Mouse (Mus musculus) lung, embryonic 14.5 days (tissue): ENCODE results near the gene a. TPM values are rescaled to one million over a fixed set of nuclear protein-coding genes. Genes with fewer than 3 reads are reported as not detected.
"Not testable (repeated sequence)": the region's sequence is repeated elsewhere in the genome, so short reads cannot be mapped to it uniquely, and the experiment has no call there.

ENCODE experiments used
- ATAC-seq: fragments of 200-750 bp; cut with Nextera tagmentation; 2 replicates; pipeline ENCODE4 v1.8.0; 2017; ENCODE audit warnings: mild to moderate bottlenecking, moderate TSS enrichment, moderate library complexity; ENCODE audit not compliant: insufficient read depth
- DNase-seq: peaks from one replicate; pipeline ENCODE4 v3.0.0-alpha.2; 2015
- H3K27ac ChIP-seq: fragments of 300-500 bp; sonication (generic); 2 replicates; pipeline ENCODE4 v1.5.1; 2014; ENCODE audit warnings: low read depth, mild to moderate bottlenecking, moderate library complexity
- H3K27me3 ChIP-seq: fragments of 300-500 bp; sonication (generic); 2 replicates; pipeline ENCODE4 v1.6.1; 2014; ENCODE audit warnings: low read length, control low read depth; ENCODE audit not compliant: insufficient read depth
- H3K36me3 ChIP-seq: fragments of 300-500 bp; sonication (generic); 2 replicates; pipeline ENCODE4 v1.6.1; 2014; ENCODE audit warnings: control low read depth; ENCODE audit not compliant: insufficient read depth
- H3K4me1 ChIP-seq: fragments of 300-500 bp; sonication (generic); 2 replicates; pipeline ENCODE4 v1.6.1; 2014; ENCODE audit warnings: antibody characterized with exemption, control low read depth; ENCODE audit not compliant: insufficient read depth
- H3K4me2 ChIP-seq: fragments of 300-500 bp; sonication (generic); 2 replicates; pipeline ENCODE4 v1.6.1; 2014; ENCODE audit warnings: mild to moderate bottlenecking
- H3K4me3 ChIP-seq: fragments of 300-500 bp; sonication (generic); 2 replicates; pipeline ENCODE4 v1.5.1; 2014; ENCODE audit warnings: low read depth, low read length
- H3K9ac ChIP-seq: fragments of 300-500 bp; sonication (generic); 2 replicates; pipeline ENCODE4 v1.6.1; 2014
- H3K9me3 ChIP-seq: fragments of 300-500 bp; sonication (generic); 2 replicates; pipeline ENCODE4 v1.6.1; 2016; ENCODE audit warnings: low read depth, low read length, control low read depth
- CTCF ChIP-seq: IDR thresholded peaks from 2 replicates; pipeline ENCODE4 v1.5.1; 2016; ENCODE audit warnings: antibody characterized with exemption, low read depth
- WGBS: fragments of 180-500 bp; shearing (Covaris S2); extraction: QIAGEN DNeasy Blood & Tissue Kit; methylation state at CpG from one replicate; pipeline ENCODE4 v1.1.7; 2014; 5-methylcytosine and 5-hydroxymethylcytosine counted together
- polyA plus RNA-seq: library from polyadenylated mRNA; unstranded; fragments of >200 nt; fragmentation: Nextera tagmentation; extraction: Ambion mirVana; gene quantifications from 2 replicates; pipeline ENCODE4 v1.2.1, GENCODE M21; 2014

The a gene
- polyA plus RNA-seq, 1 experiment from 2014 or later, result not detected

GRCm38 (mm10) chr2:154920896-154921295 lies 129.7 kb downstream of the a start:
- Histone ChIP-seq H3K9me3 (no peaks in the 10 kb centered on the region), H3K36me3 (no peaks in the 10 kb centered on the region), H3K4me2 (no peak overlapping the region), H3K27me3 (no peaks in the 10 kb centered on the region), H3K4me3 (no peak overlapping the region), H3K4me1 (peaks cover 5% of the 10 kb centered on the region; the same call in 1 of the 2 replicates), H3K9ac (no peak overlapping the region), H3K27ac (no peak overlapping the region)
- no peak for DNase-seq
- WGBS, result 76% methylated on average over 7 of the region's 7 CpGs
- no peak for ATAC-seq
- TF ChIP-seq CTCF, result no peak

GRCm38 (mm10) chr2:154922134-154922533 lies 130.9 kb downstream of the a start:
- not testable (repeated sequence) for H3K27me3 ChIP-seq, H3K4me1 ChIP-seq, H3K4me3 ChIP-seq, H3K9ac ChIP-seq, DNase-seq, ATAC-seq, H3K4me2 ChIP-seq, H3K9me3 ChIP-seq, H3K36me3 ChIP-seq, H3K27ac ChIP-seq
- no CpG with 5 or more reads among the region's 4 CpGs for WGBS

DNA sequence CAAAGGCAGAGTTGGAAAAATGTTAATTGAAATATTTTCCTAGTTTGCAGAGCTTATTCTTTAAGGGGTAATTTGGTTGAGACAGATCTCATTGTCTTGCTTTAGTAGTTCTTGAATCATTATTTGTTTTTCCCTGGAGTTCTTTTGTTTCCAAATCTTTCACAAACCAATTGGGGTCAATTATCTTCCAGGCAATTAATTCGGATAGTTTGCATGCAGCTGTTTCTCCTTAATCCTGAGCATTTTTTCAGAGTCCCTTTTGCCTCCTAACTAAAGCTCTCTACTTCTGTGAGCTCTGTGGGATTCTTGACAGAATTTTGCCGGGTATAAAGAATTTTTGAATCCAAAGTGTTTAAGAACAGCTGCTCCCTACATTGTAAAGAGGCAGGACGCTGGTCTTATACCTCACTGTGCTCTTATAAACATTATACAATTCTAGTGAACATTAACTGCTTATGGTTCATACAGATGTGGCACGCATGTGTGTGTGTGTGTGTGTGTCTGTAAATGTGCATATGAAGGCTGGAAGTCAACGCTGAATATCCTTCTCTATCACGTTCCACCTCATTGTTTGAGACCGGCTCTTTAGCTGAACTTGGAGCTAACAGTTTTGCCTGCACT lies 134.3 kb downstream of the a start:
- Histone ChIP-seq H3K9ac (no peak overlapping the region), H3K27ac (no peak overlapping the region), H3K27me3 (no peaks in the 10 kb centered on the region), H3K4me3 (no peak overlapping the region), H3K4me1 (no peaks in the 10 kb centered on the region), H3K4me2 (no peak overlapping the region), H3K9me3 (no peaks in the 10 kb centered on the region), H3K36me3 (no peaks in the 10 kb centered on the region)
- 46% methylated on average over 7 of the region's 7 CpGs for WGBS
- TF ChIP-seq CTCF, result no peak
- DNase-seq, result no peak
- ATAC-seq, result no peak

DNA sequence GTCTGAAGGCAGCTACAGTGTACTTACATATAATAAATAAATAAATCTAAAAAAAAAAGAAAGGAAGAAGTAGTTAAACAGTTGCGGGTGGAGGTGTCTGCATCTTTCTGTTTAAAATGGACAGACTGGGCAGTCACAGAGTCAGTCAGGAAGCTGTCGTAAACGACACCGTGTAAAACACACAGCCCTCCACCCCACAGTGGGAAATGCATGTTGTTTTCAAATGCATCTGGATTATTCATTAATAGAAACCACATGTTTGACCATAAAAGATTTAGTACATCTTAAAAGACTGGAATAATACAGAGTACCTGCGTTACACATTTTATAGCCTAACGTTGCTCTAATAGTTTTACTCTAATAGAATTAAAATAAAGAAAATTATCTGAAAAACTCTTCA lies 135.6 kb downstream of the a start:
- H3K27me3 ChIP-seq, result no peaks in the 10 kb centered on the region
- H3K4me3 ChIP-seq, result no peak overlapping the region
- ATAC-seq (no peak), DNase-seq (no peak)
- no peaks in the 10 kb centered on the region for H3K36me3 ChIP-seq
- no peak overlapping the region for H3K9ac ChIP-seq
- no peaks in the 10 kb centered on the region for H3K9me3 ChIP-seq
- no peak for TF ChIP-seq CTCF
- no peak overlapping the region for H3K4me2 ChIP-seq
- no peaks in the 10 kb centered on the region for H3K4me1 ChIP-seq
- no peak overlapping the region for H3K27ac ChIP-seq
- WGBS, result 85% methylated on average over 6 of the region's 6 CpGs

GRCm38 (mm10) chr2:154928298-154928697 lies 137.1 kb downstream of the a start:
- TF ChIP-seq CTCF, result no peak
- ATAC-seq (no peak), DNase-seq (no peak)
- Histone ChIP-seq H3K9ac (no peak overlapping the region), H3K4me2 (no peak overlapping the region), H3K4me3 (no peak overlapping the region), H3K4me1 (no peaks in the 10 kb centered on the region), H3K27me3 (no peaks in the 10 kb centered on the region), H3K9me3 (no peaks in the 10 kb centered on the region), H3K27ac (no peak overlapping the region), H3K36me3 (no peaks in the 10 kb centered on the region)
- 56% methylated on average over 2 of the region's 2 CpGs for WGBS

GRCm38 (mm10) chr2:154933884-154934283 lies 142.7 kb downstream of the a start:
- Histone ChIP-seq H3K9ac (no peak overlapping the region), H3K4me3 (no peak overlapping the region), H3K36me3 (no peaks in the 10 kb centered on the region), H3K27ac (no peak overlapping the region), H3K4me2 (no peak overlapping the region), H3K27me3 (no peaks in the 10 kb centered on the region), H3K9me3 (no peaks in the 10 kb centered on the region), H3K4me1 (no peaks in the 10 kb centered on the region)
- TF ChIP-seq CTCF, result peak; percentile 43; the same call in 1 of the 2 replicates
- peak; percentile 78 for DNase-seq
- no peak for ATAC-seq
- WGBS, result 50% methylated on average over 4 of the region's 4 CpGs

DNA sequence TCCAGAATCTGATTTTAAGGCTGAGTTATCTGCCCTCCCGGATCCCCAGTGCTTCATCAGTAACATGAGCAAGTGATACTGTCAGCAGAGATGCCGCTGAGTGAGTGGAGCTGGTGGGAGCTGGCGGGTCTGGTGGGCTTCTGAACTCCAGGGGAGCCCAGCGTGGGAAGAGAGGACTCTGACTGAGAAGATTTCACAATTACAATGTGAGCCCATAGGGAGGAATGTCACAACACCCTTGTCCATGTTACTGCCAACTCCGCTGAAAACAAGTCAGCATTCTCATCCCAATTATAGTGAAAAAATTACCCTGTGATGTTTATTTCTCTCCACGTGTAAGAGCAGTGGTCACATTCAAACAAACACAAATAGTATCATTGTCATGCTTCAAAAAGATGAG lies 144.9 kb downstream of the a start:
- no peak overlapping the region for H3K4me3 ChIP-seq
- no peaks in the 10 kb centered on the region for H3K9me3 ChIP-seq
- WGBS, result 58% methylated on average over 6 of the region's 6 CpGs
- H3K36me3 ChIP-seq, result no peaks in the 10 kb centered on the region
- H3K4me2 ChIP-seq, result no peak overlapping the region
- H3K27ac ChIP-seq, result no peak overlapping the region
- ATAC-seq (no peak), DNase-seq (no peak)
- H3K4me1 ChIP-seq, result no peaks in the 10 kb centered on the region
- H3K9ac ChIP-seq, result no peak overlapping the region
- no peak for TF ChIP-seq CTCF
- H3K27me3 ChIP-seq, result no peaks in the 10 kb centered on the region

GRCm38 (mm10) chr2:154936536-154937155 lies 145.4 kb downstream of the a start:
- DNase-seq (no peak), ATAC-seq (no peak)
- Histone ChIP-seq H3K4me1 (no peaks in the 10 kb centered on the region), H3K27ac (no peak overlapping the region), H3K27me3 (no peaks in the 10 kb centered on the region), H3K4me3 (no peak overlapping the region), H3K9ac (no peak overlapping the region), H3K36me3 (no peaks in the 10 kb centered on the region), H3K9me3 (no peaks in the 10 kb centered on the region), H3K4me2 (no peak overlapping the region)
- TF ChIP-seq CTCF, result no peak
- 70% methylated on average over 11 of the region's 11 CpGs for WGBS
